Mouse (Mus musculus) Patski (cell line): ENCODE data around the gene Ptgds. TPM values are rescaled to one million over a fixed set of nuclear protein-coding genes. Genes with fewer than 3 reads are reported as not detected.

Source experiments
- ATAC-seq: fragments of 100-300 bp; one replicate; pipeline ENCODE4 v1.8.0; 2021
- CTCF ChIA-PET: fragments of 350-600 bp; sonication (Branson Sonifier 250); formaldehyde crosslinking; loops from one replicate; lab custom pipeline; 2022; ENCODE audit warnings: inconsistent platforms; lab: Charles Lee
- POLR2A ChIA-PET: fragments of 350-600 bp; sonication (Branson Sonifier 250); formaldehyde crosslinking; loops from one replicate; lab custom pipeline; 2022; ENCODE audit warnings: antibody characterized with exemption, inconsistent platforms; lab: Charles Lee
- DNase-seq: peaks from one replicate; pipeline ENCODE4 v3.0.0-alpha.2; 2011; ENCODE audit warnings: low read depth, low spot score
- H3K27me3 ChIP-seq: fragments of 371-371 bp; one replicate; pipeline ENCODE4 v1.5.1; 2021
- CTCF ChIP-seq: fragments of 100-300 bp; IDR thresholded peaks from one replicate; pipeline ENCODE4 v1.5.1; 2021
- in situ Hi-C: fragments of 300-500 bp; cut with MboI; formaldehyde crosslinking; loops from 3 replicates; pipeline ENCODE4 v1.11.1; 2018; ENCODE audit warnings: low pct_unique_long_range_greater_than_20kb, mixed read lengths
- polyA plus RNA-seq: library from polyadenylated mRNA; unstranded; gene quantifications from one replicate; pipeline ENCODE4 v1.2.3, GENCODE M21; 2021

The Ptgds gene
- polyA plus RNA-seq, 1 experiment from 2014 or later, result 33.6 TPM

DNA sequence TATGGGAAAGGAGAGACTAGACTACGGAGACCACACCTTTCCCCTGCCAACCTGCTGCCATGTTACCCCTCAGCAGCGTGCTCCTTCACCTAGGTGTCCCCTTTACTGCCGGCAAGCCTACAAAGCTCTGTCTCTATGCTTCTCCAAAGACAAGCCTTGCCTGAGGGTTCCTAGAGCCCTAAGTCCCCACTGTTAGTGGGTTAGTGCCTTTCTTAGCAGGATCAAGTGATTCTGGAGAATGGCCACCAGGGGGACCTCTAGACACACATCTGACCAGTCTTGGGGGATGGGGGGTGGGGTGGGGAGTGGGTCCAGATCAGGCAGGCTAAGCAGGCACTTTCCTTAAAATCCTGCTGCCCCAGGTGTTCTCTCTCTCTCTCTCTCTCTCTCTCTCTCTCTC is 48.0 kb downstream of the Ptgds start:
- ChIA-PET CTCF (interaction anchor here (0.7 to 3.7 kb wide), 13 partner anchors 9 to 78 kb away, joined by 3 to 36 read pairs (median 4); partner anchors contain the start of genes Clic3 and Lcn12), POLR2A (no interaction called here)
- in situ Hi-C loops, result no loop called here
- no peaks in the 10 kb centered on the region for H3K27me3 ChIP-seq
- DNase-seq (no peak), ATAC-seq (no peak)
- no peak for TF ChIP-seq CTCF

DNA sequence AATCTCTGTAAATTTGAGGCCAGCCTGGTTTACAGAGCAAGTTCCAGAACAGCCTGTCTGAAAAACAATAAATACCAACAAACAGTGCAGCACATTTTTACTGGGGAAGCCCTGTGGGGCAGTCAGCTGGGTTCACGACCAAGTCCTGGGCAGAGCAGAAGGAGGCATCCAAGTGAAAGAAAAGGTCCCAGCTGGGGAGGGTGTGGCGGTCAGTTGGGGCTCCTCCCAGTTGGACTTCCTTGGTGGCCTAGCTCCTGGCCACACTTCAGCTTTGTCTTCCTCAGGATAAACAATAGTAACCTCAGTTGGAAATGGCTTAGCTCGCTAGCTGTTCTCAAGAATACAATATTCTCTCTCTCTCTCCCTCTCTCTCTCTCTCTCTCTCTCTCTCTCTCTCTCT is 52.4 kb downstream of the Ptgds start:
- in situ Hi-C loops, result no loop called here
- no peaks in the 10 kb centered on the region for H3K27me3 ChIP-seq
- TF ChIP-seq CTCF, result no peak
- ChIA-PET CTCF (interaction anchor here (1.0 to 1.4 kb wide), 3 partner anchors 9 to 65 kb away, joined by 3 to 4 read pairs (median 3); no protein-coding TSS in a partner anchor), POLR2A (no interaction called here)
- DNase-seq (no peak), ATAC-seq (no peak)

Other genes with a start within 250 kb of the Ptgds start
- gene Tubb4b, start 245.3 kb downstream of the Ptgds start, polyA plus RNA-seq, result 298 TPM
- not detected for gene Slc34a3, start 235.7 kb downstream of the Ptgds start, polyA plus RNA-seq
- not detected for gene Rnf224, start 233.3 kb downstream of the Ptgds start, polyA plus RNA-seq
- gene Rnf208, start 227.8 kb downstream of the Ptgds start, polyA plus RNA-seq, result 0.09 TPM
- not detected for gene Cysrt1, start 227.6 kb downstream of the Ptgds start, polyA plus RNA-seq
- 5.0 TPM for gene AL732309.1, start 223.2 kb downstream of the Ptgds start, polyA plus RNA-seq
- gene Tmem203, start 214.6 kb downstream of the Ptgds start, polyA plus RNA-seq, result 26.3 TPM
- gene Tprn, start 207.4 kb downstream of the Ptgds start, polyA plus RNA-seq, result 110 TPM
- 75.4 TPM for gene Ssna1, start 197.6 kb downstream of the Ptgds start, polyA plus RNA-seq
- 99.7 TPM for gene Anapc2, start 197.6 kb downstream of the Ptgds start, polyA plus RNA-seq
- not detected for gene Tmem210, start 181.9 kb downstream of the Ptgds start, polyA plus RNA-seq
- not detected for gene Lrrc26, start 180.1 kb downstream of the Ptgds start, polyA plus RNA-seq
- 0.08 TPM for gene Grin1, start 150.9 kb downstream of the Ptgds start, polyA plus RNA-seq
- 75.5 TPM for gene Man1b1, start 137.7 kb downstream of the Ptgds start, polyA plus RNA-seq
- 58.3 TPM for gene Dpp7, start 113.7 kb downstream of the Ptgds start, polyA plus RNA-seq
- 108 TPM for gene Uap1l1, start 104.4 kb downstream of the Ptgds start, polyA plus RNA-seq
- 11.4 TPM for gene Sapcd2, start 97.7 kb downstream of the Ptgds start, polyA plus RNA-seq
- 0.10 TPM for gene Entpd2, start 74.2 kb downstream of the Ptgds start, polyA plus RNA-seq
- 249 TPM for gene Npdc1, start 70.7 kb downstream of the Ptgds start, polyA plus RNA-seq
- 0.09 TPM for gene Fut7, start 46.8 kb downstream of the Ptgds start, polyA plus RNA-seq
- 98.6 TPM for gene Abca2, start 41.3 kb downstream of the Ptgds start, polyA plus RNA-seq
- 1.0 TPM for gene Clic3, start 13.2 kb downstream of the Ptgds start, polyA plus RNA-seq
- gene Paxx, start 9.0 kb downstream of the Ptgds start, polyA plus RNA-seq, result 23.3 TPM
- not detected for gene Lcn12, start 23.9 kb upstream of the Ptgds start, polyA plus RNA-seq
- gene Fbxw5, start 30.7 kb upstream of the Ptgds start, polyA plus RNA-seq, result 85.5 TPM
- gene C8g, start 31.7 kb upstream of the Ptgds start, polyA plus RNA-seq, result 5.2 TPM
- gene Traf2, start 76.9 kb upstream of the Ptgds start, polyA plus RNA-seq, result 30.4 TPM
- 285 TPM for gene Edf1, start 87.8 kb upstream of the Ptgds start, polyA plus RNA-seq
- gene Mamdc4, start 104.8 kb upstream of the Ptgds start, polyA plus RNA-seq, result 15.4 TPM
- 139 TPM for gene Phpt1, start 105.2 kb upstream of the Ptgds start, polyA plus RNA-seq
- gene Ajm1, start 111.7 kb upstream of the Ptgds start, polyA plus RNA-seq, result 4.0 TPM
- gene Rabl6, start 138.5 kb upstream of the Ptgds start, polyA plus RNA-seq, result 90.3 TPM
- gene Ccdc183, start 147.6 kb upstream of the Ptgds start, polyA plus RNA-seq, result 0.36 TPM
- gene Tmem141, start 152.0 kb upstream of the Ptgds start, polyA plus RNA-seq, result 17.5 TPM
- not detected for gene Fcna, start 158.0 kb upstream of the Ptgds start, polyA plus RNA-seq
- gene Lcn8, start 183.1 kb upstream of the Ptgds start, polyA plus RNA-seq, result not detected
- gene Lcn5, start 187.9 kb upstream of the Ptgds start, polyA plus RNA-seq, result not detected
- gene Lcn6, start 206.7 kb upstream of the Ptgds start, polyA plus RNA-seq, result not detected
- gene Lcn10, start 212.7 kb upstream of the Ptgds start, polyA plus RNA-seq, result not detected
- not detected for gene Obp2a, start 230.0 kb upstream of the Ptgds start, polyA plus RNA-seq
- 17.0 TPM for gene Bmyc, start 236.7 kb upstream of the Ptgds start, polyA plus RNA-seq